Mouse (Mus musculus) liver, embryonic 14.5 days (tissue): Measurements from ENCODE around the gene Vav3.

ENCODE experiments used
- CTCF ChIP-seq: IDR thresholded peaks from 2 replicates; pipeline ENCODE4 v1.5.1; 2016; ENCODE audit warnings: antibody characterized with exemption, low read depth, control low read depth
- EP300 ChIP-seq: IDR thresholded peaks from 2 replicates; pipeline ENCODE4 v1.6.1; 2016; ENCODE audit warnings: antibody characterized with exemption, low read depth

DNA sequence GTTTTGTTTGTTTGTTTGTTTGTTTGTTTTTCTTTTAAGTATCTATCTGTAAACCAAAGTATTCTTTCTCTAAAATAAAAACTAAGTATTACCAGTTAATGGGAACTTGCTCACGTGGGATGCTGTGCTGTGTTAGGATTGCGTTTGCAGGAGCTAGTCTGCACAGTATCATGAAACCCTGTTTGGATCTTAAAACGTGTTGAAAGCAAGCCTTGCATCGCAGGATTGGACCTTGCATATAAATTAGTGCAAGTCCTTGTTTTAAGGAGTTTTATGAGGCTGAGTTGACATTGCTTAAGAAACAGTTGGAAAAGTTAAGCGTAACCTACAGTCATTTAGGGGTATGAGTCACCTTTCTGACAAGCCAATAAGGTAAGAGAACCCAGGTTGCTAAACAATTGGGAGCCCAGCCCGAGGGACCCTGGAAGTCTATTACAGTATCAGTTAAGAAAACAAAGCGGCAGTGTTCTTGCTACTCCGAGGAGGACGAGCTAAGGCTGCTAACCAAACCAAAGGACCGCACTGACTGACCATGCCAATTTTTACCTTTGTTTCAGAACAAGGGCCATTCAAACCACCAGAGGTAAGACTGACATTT lies 233.2 kb downstream of the Vav3 start:
- TF ChIP-seq CTCF (no peak), EP300 (no peak)
